Comparison of ENCODE assay signal across 7 mouse cellular contexts in genomic region chr4:147199055-147199750, GRCm38 (mm10).
A peak's percentile ranks its signal among the peaks of the same experiment; 100 is the strongest.
DNase-seq lines count a peak whose midpoint lies in the region; ATAC-seq and TF ChIP-seq lines count a peak whose summit lies in the region.
"Not testable (repeated sequence)": the region's sequence is repeated elsewhere in the genome, so short reads cannot be mapped to it uniquely, and the experiment has no call there.

No protein-coding gene starts in this region.

- peak; percentile 62; the same call in 1 of the 2 replicates for ATAC-seq in embryonic facial prominence, embryonic 13.5 days (ENCODE audit: insufficient number of reproducible peaks, insufficient read depth, low FRiP score, low TSS enrichment, low read depth)
- peak; percentile 60 for ATAC-seq in hindbrain, embryonic 12.5 days (ENCODE audit: low FRiP score)
- 0 out of 2 replicates have a peak, but pooled peaks have one; percentile 44 for ATAC-seq in kidney, embryonic 15.5 days (replicated peaks; ENCODE audit: low FRiP score)
- ATAC-seq in liver, embryonic 12.5 days, result peak; percentile 38
- ATAC-seq in megakaryocyte, adult 5-6 weeks (ENCODE audit: poor library complexity, severe bottlenecking), result 0 out of 2 replicates have a peak, but pooled peaks have one; percentile 16
- ATAC-seq in midbrain, postnatal 0 days (ENCODE audit: low FRiP score), result peak; percentile 48; the same call in 1 of the 2 replicates

- not testable (repeated sequence) for H3K4me2 ChIP-seq in embryonic facial prominence, embryonic 13.5 days; hindbrain, embryonic 12.5 days (replicated peaks); kidney, embryonic 15.5 days; liver, embryonic 12.5 days; midbrain, postnatal 0 days (ENCODE audit: low read depth, low read length, poor library complexity, severe bottlenecking)

- H3K9me3 ChIP-seq in embryonic facial prominence, embryonic 13.5 days, result peaks cover 13% of the 10 kb centered on the region
- H3K9me3 ChIP-seq in hindbrain, embryonic 12.5 days (replicated peaks); kidney, embryonic 15.5 days (replicated peaks); liver, embryonic 12.5 days (replicated peaks); midbrain, postnatal 0 days (ENCODE audit: low read length): not testable (repeated sequence)

- not testable (repeated sequence) for H3K27me3 ChIP-seq in embryonic facial prominence, embryonic 13.5 days; hindbrain, embryonic 12.5 days; kidney, embryonic 15.5 days; liver, embryonic 12.5 days (replicated peaks); midbrain, postnatal 0 days (ENCODE audit: insufficient read depth, low read length)

- not testable (repeated sequence) for H3K9ac ChIP-seq in embryonic facial prominence, embryonic 13.5 days; hindbrain, embryonic 12.5 days; kidney, embryonic 15.5 days; liver, embryonic 12.5 days; midbrain, postnatal 0 days (replicated peaks; ENCODE audit: low read length, poor library complexity, severe bottlenecking)

- not testable (repeated sequence) for H3K4me1 ChIP-seq in embryonic facial prominence, embryonic 13.5 days; hindbrain, embryonic 12.5 days; kidney, embryonic 15.5 days; liver, embryonic 12.5 days; midbrain, postnatal 0 days (ENCODE audit: insufficient read depth, low read length)

- WGBS in embryonic facial prominence, embryonic 13.5 days, result 67% methylated on average over 6 of the region's 6 CpGs
- WGBS in hindbrain, embryonic 12.5 days, result 73% methylated on average over 6 of the region's 6 CpGs
- WGBS in kidney, embryonic 15.5 days, result 77% methylated on average over 6 of the region's 6 CpGs
- 51% methylated on average over 6 of the region's 6 CpGs for WGBS in liver, embryonic 12.5 days (ENCODE audit: insufficient replicate concordance)
- 69% methylated on average over 6 of the region's 6 CpGs for WGBS in midbrain, postnatal 0 days

- not testable (repeated sequence) for H3K36me3 ChIP-seq in embryonic facial prominence, embryonic 13.5 days; hindbrain, embryonic 12.5 days; kidney, embryonic 15.5 days; liver, embryonic 12.5 days; midbrain, postnatal 0 days (ENCODE audit: insufficient read depth, low read length)

- not testable (repeated sequence) for H3K4me3 ChIP-seq in embryonic facial prominence, embryonic 13.5 days; hindbrain, embryonic 12.5 days; kidney, embryonic 15.5 days (replicated peaks); liver, embryonic 12.5 days; midbrain, postnatal 0 days (ENCODE audit: low read depth, low read length)

- peak; percentile 81 for DNase-seq in heart, adult 11 months
- not testable (repeated sequence) for DNase-seq in midbrain, postnatal 0 days (ENCODE audit: low spot score)

- not testable (repeated sequence) for H3K27ac ChIP-seq in embryonic facial prominence, embryonic 13.5 days; hindbrain, embryonic 12.5 days; kidney, embryonic 15.5 days; liver, embryonic 12.5 days; midbrain, postnatal 0 days (ENCODE audit: low read depth, low read length)

- not testable (repeated sequence) for TF ChIP-seq CTCF in midbrain, postnatal 0 days (IDR thresholded peaks at IDR 0.05)
